Mouse (Mus musculus) lung, postnatal 0 days (tissue): Measurements from ENCODE around the gene Ccn1.

Experiments
- CTCF ChIP-seq: IDR thresholded peaks from 2 replicates; pipeline ENCODE4 v1.5.1; 2016; ENCODE audit warnings: antibody characterized with exemption, mild to moderate bottlenecking
- EP300 ChIP-seq: IDR thresholded peaks from 2 replicates; pipeline ENCODE4 v1.6.1; 2016; ENCODE audit warnings: antibody characterized with exemption, mild to moderate bottlenecking, control low read depth

DNA sequence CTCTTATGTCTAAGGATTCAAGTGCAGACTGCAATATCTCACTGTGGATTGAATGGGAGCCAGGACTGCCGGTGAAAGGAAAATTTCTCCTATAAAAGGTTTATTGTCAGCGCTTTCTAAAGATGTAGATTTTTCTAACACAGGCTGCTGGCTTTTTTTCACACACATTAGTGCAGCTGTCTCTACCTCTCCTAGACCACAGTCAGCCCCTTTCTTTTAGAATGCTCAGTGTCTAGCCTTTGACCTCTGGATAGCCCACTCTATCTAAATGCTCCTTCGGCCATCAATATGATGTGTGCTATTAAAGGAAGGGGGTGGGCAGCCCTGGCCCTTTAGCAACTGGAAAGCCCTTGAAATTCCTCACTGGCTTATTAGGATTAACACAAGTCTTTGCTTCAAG, 3.8 kb downstream of the Ccn1 start:
- TF ChIP-seq EP300: no peak
- TF ChIP-seq CTCF: no peak
